Mouse (Mus musculus): ENCODE data around the gene Fam171a1.

DNA sequence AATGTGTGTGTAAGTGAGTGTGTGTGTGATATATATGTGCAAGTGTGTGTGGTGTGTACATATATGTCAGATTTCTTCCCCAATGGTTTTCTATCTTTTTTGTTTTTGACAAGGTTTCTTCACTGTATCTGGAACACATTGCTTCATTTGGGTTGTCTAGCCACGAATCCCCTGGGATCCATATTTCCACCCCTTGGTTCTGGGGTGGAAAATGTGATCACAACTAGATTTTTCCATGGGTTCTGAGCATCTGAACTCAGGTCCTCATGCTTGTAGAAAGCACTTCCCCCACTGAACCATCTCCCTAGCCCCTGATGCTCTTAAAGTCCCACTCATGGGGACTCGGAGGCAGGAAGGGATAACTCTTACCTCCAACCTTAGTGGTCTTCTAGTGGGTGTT, 159.3 kb downstream of the Fam171a1 start:
- TF ChIP-seq CTCF (IDR thresholded peaks at IDR 0.05; ENCODE audit: low read depth), result no peak
- TF ChIP-seq EP300 (optimal IDR thresholded peaks at IDR 0.05), result no peak
